ENCODE assay signal across 8 mouse cellular contexts in genomic region chr13:103919956-103920260, GRCm38 (mm10). TPM values are rescaled to one million over a fixed set of nuclear protein-coding genes. Genes with fewer than 3 reads are reported as not detected.
DNase-seq lines count a peak whose midpoint lies in the region; ATAC-seq lines count a peak whose summit lies in the region.

No protein-coding gene starts in this region.

- no peaks in the 10 kb centered on the region for H3K27me3 ChIP-seq in heart, embryonic 13.5 days (replicated peaks)
- H3K27me3 ChIP-seq in forebrain, embryonic 10.5 days (ENCODE audit: poor library complexity, severe bottlenecking) = peaks cover 22% of the 10 kb centered on the region
- peaks cover 29% of the 10 kb centered on the region for H3K27me3 ChIP-seq in liver, embryonic 12.5 days (replicated peaks)

- no peaks in the 10 kb centered on the region for H3K36me3 ChIP-seq in heart, embryonic 13.5 days
- peaks cover 5% of the 10 kb centered on the region; the same call in 1 of the 2 replicates for H3K36me3 ChIP-seq in forebrain, embryonic 10.5 days (replicated peaks)
- H3K36me3 ChIP-seq in liver, embryonic 12.5 days = no peaks in the 10 kb centered on the region

- H3K4me1 ChIP-seq in heart, embryonic 13.5 days = peaks cover 33% of the 10 kb centered on the region
- peaks cover 43% of the 10 kb centered on the region for H3K4me1 ChIP-seq in forebrain, embryonic 10.5 days
- peaks cover 21% of the 10 kb centered on the region for H3K4me1 ChIP-seq in liver, embryonic 12.5 days

- ATAC-seq in heart, embryonic 13.5 days (ENCODE audit: extremely low read depth, insufficient number of reproducible peaks, low FRiP score, low TSS enrichment) = no peak
- ATAC-seq in liver, embryonic 12.5 days = peak; percentile 1; the same call in 1 of the 2 replicates

- peak overlapping the region; percentile 100 for H3K9ac ChIP-seq in heart, embryonic 13.5 days
- H3K9ac ChIP-seq in liver, embryonic 12.5 days = peak overlapping the region; percentile 93

- no peaks in the 10 kb centered on the region for H3K9me3 ChIP-seq in heart, embryonic 13.5 days
- H3K9me3 ChIP-seq in forebrain, embryonic 10.5 days = no peaks in the 10 kb centered on the region
- no peaks in the 10 kb centered on the region for H3K9me3 ChIP-seq in liver, embryonic 12.5 days (replicated peaks)

- peak overlapping the region; percentile 94 for H3K4me3 ChIP-seq in heart, embryonic 13.5 days
- peak overlapping the region; percentile 93 for H3K4me3 ChIP-seq in forebrain, embryonic 10.5 days
- peak overlapping the region; percentile 90 for H3K4me3 ChIP-seq in liver, embryonic 12.5 days

- no peak for DNase-seq in heart, adult 9 months (ENCODE audit: low spot score in 2 of 2)
- peak; percentile 15 for DNase-seq in ES-CJ7 (ENCODE audit: low read depth, low spot score)
- no peak for DNase-seq in forebrain, embryonic 10.5 days (ENCODE audit: extremely low spot score, low spot score)
- no peak for DNase-seq in spleen, adult 18-20 months
- DNase-seq in adrenal gland, adult 18-20 months (ENCODE audit: low spot score in 2 of 2) = no peak
- DNase-seq in right cerebral cortex, postnatal 10 days (ENCODE audit: low spot score in 2 of 2) = no peak

- H3K27ac ChIP-seq in heart, embryonic 13.5 days (replicated peaks) = peak overlapping the region; percentile 100
- H3K27ac ChIP-seq in forebrain, embryonic 10.5 days = peak overlapping the region; percentile 100
- H3K27ac ChIP-seq in liver, embryonic 12.5 days = peak overlapping the region; percentile 96

- peak overlapping the region; percentile 88 for H3K4me2 ChIP-seq in heart, embryonic 13.5 days
- H3K4me2 ChIP-seq in liver, embryonic 12.5 days = peak overlapping the region; percentile 91

- WGBS in heart, embryonic 13.5 days = 1% methylated on average over 20 of the region's 20 CpGs
- under 1% methylated on average over 20 of the region's 20 CpGs for WGBS in forebrain, embryonic 10.5 days
- WGBS in liver, embryonic 12.5 days (ENCODE audit: insufficient replicate concordance) = under 1% methylated on average over 20 of the region's 20 CpGs

RNA-seq across cellular contexts. Expression of gene Erbin, which starts 0.4 kb away (rescaled TPM):
- polyA plus RNA-seq in heart, embryonic 13.5 days (2015; fragmentation: Nextera tagmentation; extraction: Ambion mirVana) = 9.3 and 10.0 TPM in 2 replicates
- 13.4 and 13.5 TPM in 2 replicates for polyA plus RNA-seq in forebrain, embryonic 10.5 days (2016; fragmentation: Nextera tagmentation; extraction: Ambion mirVana)
- polyA plus RNA-seq in liver, embryonic 12.5 days (2016; fragmentation: Nextera tagmentation; extraction: Ambion mirVana) = 9.2 TPM in 2 replicates
- total RNA-seq in adrenal gland, adult 18-20 months (2021) = 10 to 100 TPM; 77.4 to 92.4 TPM
